Mouse (Mus musculus): ENCODE results near the gene Nicn1. TPM values are rescaled to one million over a fixed set of nuclear protein-coding genes. Genes with fewer than 3 reads are reported as not detected.
"Not testable (repeated sequence)": the region's sequence is repeated elsewhere in the genome, so short reads cannot be mapped to it uniquely, and the experiment has no call there.

Nicn1 gene
- polyA plus RNA-seq, 1 experiment from 2014 or later = 61.2 TPM

DNA sequence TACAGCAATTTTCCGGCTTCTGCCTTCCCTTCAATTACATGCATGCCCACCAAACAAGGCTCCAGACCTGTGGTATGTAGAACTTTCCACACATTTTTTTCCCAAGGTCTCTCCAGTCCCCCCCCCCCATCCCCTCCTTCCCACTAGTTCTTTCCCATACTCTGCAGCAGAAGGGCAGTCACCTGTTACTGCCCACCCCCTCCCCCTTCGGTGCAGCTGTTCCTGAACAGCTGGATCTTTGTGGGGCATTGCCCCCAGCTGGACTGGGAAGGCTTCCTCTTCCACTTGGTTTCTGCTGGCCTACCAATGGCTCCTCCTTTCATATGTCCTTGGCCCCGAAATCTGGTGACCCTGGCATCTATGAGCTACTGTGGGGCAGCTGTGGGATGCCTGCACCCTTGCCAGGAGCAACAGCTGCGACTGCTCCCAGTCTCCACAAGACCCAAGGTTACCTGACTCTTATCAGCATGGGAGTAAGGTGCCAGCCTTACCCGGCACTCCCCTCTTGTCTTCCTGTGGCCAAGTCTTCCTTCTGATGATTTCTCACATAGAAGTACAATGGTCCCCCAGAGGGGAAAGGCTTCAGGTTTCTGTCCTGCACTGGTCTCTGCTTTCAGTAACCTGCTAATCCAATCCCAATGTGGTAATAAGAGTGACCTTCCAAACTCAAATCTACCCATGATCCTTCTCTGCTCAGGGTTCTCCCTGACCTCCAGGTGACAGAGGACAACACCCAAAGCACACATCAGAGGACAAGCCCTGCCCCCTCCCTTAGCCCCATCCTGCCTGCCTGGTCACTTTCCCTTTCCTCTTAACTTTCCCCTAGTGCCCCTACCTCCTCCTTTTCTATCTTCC is 15.5 kb upstream of the Nicn1 start:
- no peaks in the 10 kb centered on the region for H3K9me3 ChIP-seq (ENCODE audit: control insufficient read depth, low read length)
- no peak for ATAC-seq (ENCODE audit: low FRiP score)
- H3K4me1 ChIP-seq (ENCODE audit: control insufficient read depth, insufficient read depth, low read length) = no peaks in the 10 kb centered on the region
- H3K36me3 ChIP-seq (ENCODE audit: control insufficient read depth, insufficient read depth, low read length) = no peaks in the 10 kb centered on the region
- H3K4me2 ChIP-seq = no peak overlapping the region
- H3K27ac ChIP-seq (ENCODE audit: low read depth, low read length) = no peak overlapping the region
- no peak for DNase-seq (ENCODE audit: low spot score, missing footprints)
- H3K27me3 ChIP-seq (ENCODE audit: control insufficient read depth, insufficient read depth, low read length) = no peaks in the 10 kb centered on the region
- no peak overlapping the region for H3K9ac ChIP-seq (ENCODE audit: low read length)
- no peak overlapping the region for H3K4me3 ChIP-seq (ENCODE audit: low read depth, low read length)
- WGBS = 85% methylated on average over 4 of the region's 5 CpGs

DNA sequence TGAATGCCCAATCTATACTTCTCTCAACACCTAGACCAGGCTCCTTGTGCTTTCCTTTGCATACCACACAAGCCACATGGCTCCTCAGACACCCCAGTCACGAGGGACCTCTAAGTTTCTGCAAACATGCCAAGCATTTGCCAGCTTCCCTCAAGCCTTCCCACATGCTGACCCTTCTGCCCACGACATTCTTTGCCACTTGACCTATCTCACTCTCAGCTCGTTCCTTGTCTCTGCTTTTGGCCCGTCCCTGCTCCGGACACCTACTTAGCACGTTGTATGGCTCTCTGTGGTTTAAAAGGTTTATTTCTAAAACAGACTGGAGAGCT is 14.9 kb upstream of the Nicn1 start:
- no peaks in the 10 kb centered on the region for H3K9me3 ChIP-seq (ENCODE audit: control insufficient read depth, low read length)
- H3K27me3 ChIP-seq (ENCODE audit: control insufficient read depth, insufficient read depth, low read length) = no peaks in the 10 kb centered on the region
- no peak for DNase-seq (ENCODE audit: low spot score, missing footprints)
- H3K4me2 ChIP-seq = no peak overlapping the region
- no peak overlapping the region for H3K27ac ChIP-seq (ENCODE audit: low read depth, low read length)
- no peak overlapping the region for H3K4me3 ChIP-seq (ENCODE audit: low read depth, low read length)
- WGBS = 69% methylated on average over 6 of the region's 6 CpGs
- H3K9ac ChIP-seq (ENCODE audit: low read length) = no peak overlapping the region
- no peaks in the 10 kb centered on the region for H3K4me1 ChIP-seq (ENCODE audit: control insufficient read depth, insufficient read depth, low read length)
- no peaks in the 10 kb centered on the region for H3K36me3 ChIP-seq (ENCODE audit: control insufficient read depth, insufficient read depth, low read length)
- ATAC-seq (ENCODE audit: low FRiP score) = no peak

DNA sequence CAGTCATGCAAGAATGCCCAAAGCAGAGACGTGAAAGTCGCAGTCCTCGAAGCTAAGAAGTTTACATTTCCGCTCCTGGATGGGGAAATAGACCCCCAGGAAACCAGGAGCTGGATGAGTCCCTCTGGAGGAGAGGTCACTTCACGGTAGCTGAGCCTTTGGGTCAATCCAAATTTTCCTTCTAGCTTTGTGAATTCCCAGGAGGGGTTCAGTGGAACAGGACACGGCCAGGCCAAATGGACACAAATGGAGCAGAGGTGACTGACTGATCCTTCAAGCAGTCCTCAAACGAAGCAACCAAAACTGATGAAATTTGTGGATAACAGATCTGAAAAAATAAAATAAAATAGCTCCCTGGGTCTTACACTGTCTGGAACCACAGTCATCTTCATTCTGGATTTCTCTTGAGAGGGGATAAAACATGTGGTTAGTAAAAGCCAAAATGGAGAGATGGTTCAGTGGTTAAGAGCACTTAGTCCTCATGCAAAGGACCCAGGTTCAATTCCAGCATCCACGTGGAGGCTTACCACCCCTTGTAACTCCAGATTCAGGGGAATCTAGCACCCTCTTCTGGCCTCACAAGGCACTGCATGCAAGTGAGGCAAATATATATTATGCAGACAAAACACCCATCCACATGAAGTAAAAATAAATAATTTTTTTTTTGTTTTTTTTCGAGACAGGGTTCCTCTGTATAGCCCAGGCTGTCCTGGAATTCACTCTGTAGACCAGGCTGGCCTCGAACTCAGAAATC is 11.4 kb upstream of the Nicn1 start:
- Histone ChIP-seq H3K27me3 (ENCODE audit: control insufficient read depth, insufficient read depth, low read length) (no peaks in the 10 kb centered on the region), H3K9ac (ENCODE audit: low read length) (no peak overlapping the region), H3K4me1 (ENCODE audit: control insufficient read depth, insufficient read depth, low read length) (no peaks in the 10 kb centered on the region), H3K4me2 (no peak overlapping the region), H3K27ac (ENCODE audit: low read depth, low read length) (no peak overlapping the region), H3K36me3 (ENCODE audit: control insufficient read depth, insufficient read depth, low read length) (no peaks in the 10 kb centered on the region), H3K4me3 (ENCODE audit: low read depth, low read length) (no peak overlapping the region), H3K9me3 (ENCODE audit: control insufficient read depth, low read length) (no peaks in the 10 kb centered on the region)
- peak; percentile 85 for DNase-seq (ENCODE audit: low spot score, missing footprints)
- ATAC-seq (ENCODE audit: low FRiP score) = no peak
- 61% methylated on average over 10 of the region's 10 CpGs for WGBS

GRCm38 (mm10) chr9:108280071-108280828 is 10.0 kb upstream of the Nicn1 start:
- Histone ChIP-seq H3K4me1 (ENCODE audit: control insufficient read depth, insufficient read depth, low read length) (no peaks in the 10 kb centered on the region), H3K27me3 (ENCODE audit: control insufficient read depth, insufficient read depth, low read length) (no peaks in the 10 kb centered on the region), H3K36me3 (ENCODE audit: control insufficient read depth, insufficient read depth, low read length) (no peaks in the 10 kb centered on the region), H3K4me3 (ENCODE audit: low read depth, low read length) (no peak overlapping the region), H3K9me3 (ENCODE audit: control insufficient read depth, low read length) (no peaks in the 10 kb centered on the region), H3K4me2 (no peak overlapping the region), H3K27ac (ENCODE audit: low read depth, low read length) (no peak overlapping the region), H3K9ac (ENCODE audit: low read length) (no peak overlapping the region)
- DNase-seq (ENCODE audit: low spot score, missing footprints) = no peak
- WGBS = 58% methylated on average over 8 of the region's 8 CpGs
- no peak for ATAC-seq (ENCODE audit: low FRiP score)

DNA sequence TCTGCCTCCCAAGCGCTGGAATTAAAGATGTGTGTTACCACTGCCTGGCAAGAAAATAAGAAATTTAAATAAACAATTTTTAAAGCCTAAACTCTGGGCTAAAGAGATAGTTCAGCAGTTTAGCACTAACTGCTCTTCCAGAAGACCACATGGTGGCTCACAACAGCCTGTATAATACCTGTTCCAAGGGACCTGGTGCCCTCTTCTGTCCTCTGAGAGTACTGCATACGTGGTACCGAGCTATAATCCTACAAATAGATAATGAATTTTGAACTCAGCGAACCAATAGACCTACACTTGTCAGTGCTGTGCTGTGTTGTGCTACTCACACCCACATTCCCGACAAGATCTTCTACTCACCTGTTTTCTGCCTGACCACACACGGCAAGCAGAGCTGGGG is 5.8 kb upstream of the Nicn1 start:
- no peaks in the 10 kb centered on the region for H3K9me3 ChIP-seq (ENCODE audit: control insufficient read depth, low read length)
- peak; percentile 71; the same call in 1 of the 2 replicates for ATAC-seq (ENCODE audit: low FRiP score)
- no peak overlapping the region for H3K4me2 ChIP-seq
- WGBS = 16% methylated on average over 6 of the region's 6 CpGs
- H3K4me1 ChIP-seq (ENCODE audit: control insufficient read depth, insufficient read depth, low read length) = no peaks in the 10 kb centered on the region
- H3K27me3 ChIP-seq (ENCODE audit: control insufficient read depth, insufficient read depth, low read length) = no peaks in the 10 kb centered on the region
- DNase-seq (ENCODE audit: low spot score, missing footprints) = peak; percentile 95
- no peak overlapping the region for H3K4me3 ChIP-seq (ENCODE audit: low read depth, low read length)
- no peak overlapping the region for H3K27ac ChIP-seq (ENCODE audit: low read depth, low read length)
- H3K9ac ChIP-seq (ENCODE audit: low read length) = no peak overlapping the region
- no peaks in the 10 kb centered on the region for H3K36me3 ChIP-seq (ENCODE audit: control insufficient read depth, insufficient read depth, low read length)

DNA sequence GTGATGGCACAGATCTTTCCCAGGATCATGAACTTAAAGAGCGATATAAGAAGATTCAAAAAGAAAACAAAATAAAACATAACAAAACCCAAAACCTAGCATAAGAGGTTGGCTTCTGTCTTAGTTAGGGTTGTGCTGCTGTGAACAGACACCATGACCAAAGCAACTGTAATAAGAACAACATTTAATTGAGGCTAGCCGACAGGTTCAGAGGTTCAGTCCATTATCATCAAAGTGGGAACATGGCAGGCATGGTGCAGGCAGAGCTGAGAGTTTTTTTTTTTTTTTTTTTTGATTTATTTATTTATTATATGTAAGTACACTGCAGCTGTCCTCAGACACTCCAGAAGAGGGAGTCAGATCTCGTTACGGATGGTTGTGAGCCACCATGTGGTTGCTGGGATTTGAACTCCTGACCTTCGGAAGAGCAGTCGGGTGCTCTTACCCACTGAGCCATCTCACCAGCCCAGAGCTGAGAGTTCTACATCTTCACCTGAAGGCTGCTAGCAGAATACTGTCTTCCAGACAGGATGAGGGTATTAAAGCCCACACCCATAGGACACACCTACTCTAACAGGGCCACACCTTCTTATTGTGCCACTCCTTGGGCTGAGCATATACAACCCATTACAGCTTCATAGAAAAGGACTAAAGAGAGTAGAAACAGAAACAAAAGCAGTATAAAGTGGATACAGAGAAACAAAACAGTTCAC is 2.5 kb upstream of the Nicn1 start:
- DNase-seq (ENCODE audit: low spot score, missing footprints); ATAC-seq (ENCODE audit: low FRiP score); H3K4me2 ChIP-seq; H3K27me3 ChIP-seq (ENCODE audit: control insufficient read depth, insufficient read depth, low read length); H3K4me1 ChIP-seq (ENCODE audit: control insufficient read depth, insufficient read depth, low read length); H3K4me3 ChIP-seq (ENCODE audit: low read depth, low read length); H3K9ac ChIP-seq (ENCODE audit: low read length); H3K9me3 ChIP-seq (ENCODE audit: control insufficient read depth, low read length); H3K27ac ChIP-seq (ENCODE audit: low read depth, low read length); H3K36me3 ChIP-seq (ENCODE audit: control insufficient read depth, insufficient read depth, low read length): not testable (repeated sequence)
- 78% methylated on average over 6 of the region's 6 CpGs for WGBS

- WGBS = 69% methylated on average over 2 of the region's 2 CpGs
- Histone ChIP-seq H3K4me3 (ENCODE audit: low read depth, low read length) (no peak overlapping the region), H3K9ac (ENCODE audit: low read length) (peak overlapping the region; percentile 74), H3K9me3 (ENCODE audit: control insufficient read depth, low read length) (no peaks in the 10 kb centered on the region), H3K36me3 (ENCODE audit: control insufficient read depth, insufficient read depth, low read length) (0 out of 2 replicates have a peak, but pooled peaks cover 2% of the 10 kb centered on the region), H3K4me1 (ENCODE audit: control insufficient read depth, insufficient read depth, low read length) (peaks cover 2% of the 10 kb centered on the region; the same call in 1 of the 2 replicates), H3K27ac (ENCODE audit: low read depth, low read length) (no peak overlapping the region), H3K4me2 (peak overlapping the region; percentile 50), H3K27me3 (ENCODE audit: control insufficient read depth, insufficient read depth, low read length) (no peaks in the 10 kb centered on the region)
- DNase-seq (ENCODE audit: low spot score, missing footprints) (no peak), ATAC-seq (ENCODE audit: low FRiP score) (no peak)
Observed at GRCm38 (mm10) chr9:108289347-108289746, 882 bp upstream of the Nicn1 start.

DNA sequence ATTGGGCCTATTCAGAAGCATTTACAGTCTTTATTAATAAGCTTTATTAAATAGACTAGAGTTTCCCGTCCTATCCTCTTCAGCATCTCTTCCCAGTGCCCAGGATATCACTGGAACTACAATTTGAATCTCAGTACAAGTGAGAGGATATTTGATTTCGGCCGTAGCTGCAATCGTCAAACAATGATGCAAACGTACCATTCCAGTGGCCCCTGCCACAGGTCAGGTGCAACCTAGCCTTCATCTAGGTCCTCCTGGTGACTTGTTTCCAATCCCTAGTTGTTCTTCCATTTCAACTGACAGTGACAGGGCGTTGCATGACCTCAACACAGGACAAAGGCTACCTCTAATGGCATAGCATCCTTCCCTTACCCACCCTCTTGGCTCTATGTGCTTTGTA is 544 bp downstream of the Nicn1 start:
- Histone ChIP-seq H3K36me3 (ENCODE audit: control insufficient read depth, insufficient read depth, low read length) (0 out of 2 replicates have a peak, but pooled peaks cover 2% of the 10 kb centered on the region), H3K4me2 (peak overlapping the region; percentile 50), H3K4me1 (ENCODE audit: control insufficient read depth, insufficient read depth, low read length) (peaks cover 2% of the 10 kb centered on the region; the same call in 1 of the 2 replicates), H3K9ac (ENCODE audit: low read length) (peak overlapping the region; percentile 55), H3K4me3 (ENCODE audit: low read depth, low read length) (peak overlapping the region; percentile 47), H3K27ac (ENCODE audit: low read depth, low read length) (no peak overlapping the region), H3K9me3 (ENCODE audit: control insufficient read depth, low read length) (no peaks in the 10 kb centered on the region), H3K27me3 (ENCODE audit: control insufficient read depth, insufficient read depth, low read length) (no peaks in the 10 kb centered on the region)
- ATAC-seq (ENCODE audit: low FRiP score) (no peak), DNase-seq (ENCODE audit: low spot score, missing footprints) (no peak)
- WGBS = 40% methylated on average over 6 of the region's 6 CpGs
